Mouse (Mus musculus) lung, embryonic 16.5 days (tissue): ENCODE measurements around the gene Raet1e. TPM values are rescaled to one million over a fixed set of nuclear protein-coding genes. Genes with fewer than 3 reads are reported as not detected.
"Not testable (repeated sequence)": the region's sequence is repeated elsewhere in the genome, so short reads cannot be mapped to it uniquely, and the experiment has no call there.

Source experiments
- ATAC-seq: fragments of 200-750 bp; cut with Nextera tagmentation; 2 replicates; pipeline ENCODE4 v1.8.0; 2017; ENCODE audit warnings: low read depth, mild to moderate bottlenecking, moderate library complexity
- H3K27ac ChIP-seq: fragments of 300-500 bp; sonication (generic); 2 replicates; pipeline ENCODE4 v1.5.1; 2014; ENCODE audit warnings: mild to moderate bottlenecking, control low read depth, low read length
- H3K27me3 ChIP-seq: fragments of 300-500 bp; sonication (generic); 2 replicates; pipeline ENCODE4 v1.6.1; 2014; ENCODE audit warnings: low read depth, low read length, mixed read lengths; ENCODE audit not compliant: control insufficient read depth, insufficient read depth
- H3K36me3 ChIP-seq: fragments of 300-500 bp; sonication (generic); 2 replicates; pipeline ENCODE4 v1.6.1; 2014; ENCODE audit warnings: low read length; ENCODE audit not compliant: control insufficient read depth, insufficient read depth
- H3K4me1 ChIP-seq: fragments of 300-500 bp; sonication (generic); replicated peaks from 2 replicates; pipeline ENCODE4 v1.6.1; 2014; ENCODE audit warnings: low read length, mixed read lengths; ENCODE audit not compliant: control insufficient read depth, insufficient read depth
- H3K4me2 ChIP-seq: fragments of 300-500 bp; sonication (generic); 2 replicates; pipeline ENCODE4 v1.6.1; 2014; ENCODE audit warnings: low read depth, low read length, control low read depth
- H3K4me3 ChIP-seq: fragments of 300-500 bp; sonication (generic); 2 replicates; pipeline ENCODE4 v1.5.1; 2014; ENCODE audit warnings: mild to moderate bottlenecking, low read length, control low read depth
- H3K9ac ChIP-seq: fragments of 300-500 bp; sonication (generic); 2 replicates; pipeline ENCODE4 v1.6.1; 2014; ENCODE audit warnings: low read length, control low read depth
- H3K9me3 ChIP-seq: fragments of 300-500 bp; sonication (generic); 2 replicates; pipeline ENCODE4 v1.6.1; 2016; ENCODE audit warnings: low read length; ENCODE audit not compliant: control insufficient read depth
- WGBS: fragments of 180-500 bp; shearing (Covaris S2); extraction: QIAGEN DNeasy Blood & Tissue Kit; methylation state at CpG from one replicate; pipeline ENCODE4 v1.1.7; 2014; 5-methylcytosine and 5-hydroxymethylcytosine counted together
- polyA plus RNA-seq: library from polyadenylated mRNA; unstranded; fragments of >200 nt; fragmentation: Nextera tagmentation; extraction: Ambion mirVana; gene quantifications from 2 replicates; pipeline ENCODE4 v1.2.1, GENCODE M21; 2015

The Raet1e gene
- polyA plus RNA-seq, 1 experiment from 2014 or later = 10.8 TPM

DNA sequence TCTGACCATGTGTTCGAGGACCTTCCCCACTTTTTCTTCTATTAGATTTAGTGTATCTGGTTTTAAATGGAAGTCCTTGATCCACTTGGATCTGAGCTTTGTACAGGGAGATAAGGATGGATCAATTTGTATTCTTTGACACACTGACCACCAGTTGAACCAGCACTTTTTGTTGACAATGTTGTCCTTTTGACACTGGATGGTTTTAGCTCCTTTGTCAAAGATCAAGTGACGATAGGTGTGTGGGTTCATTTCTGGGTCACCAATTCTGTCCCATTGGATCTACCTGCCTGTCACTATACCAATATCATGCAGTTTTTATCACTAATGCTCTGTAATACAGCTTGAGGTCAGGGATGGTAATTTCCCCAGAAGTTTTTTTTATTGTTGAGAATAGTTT is 18.1 kb downstream of the Raet1e start:
- not testable (repeated sequence) for ATAC-seq

DNA sequence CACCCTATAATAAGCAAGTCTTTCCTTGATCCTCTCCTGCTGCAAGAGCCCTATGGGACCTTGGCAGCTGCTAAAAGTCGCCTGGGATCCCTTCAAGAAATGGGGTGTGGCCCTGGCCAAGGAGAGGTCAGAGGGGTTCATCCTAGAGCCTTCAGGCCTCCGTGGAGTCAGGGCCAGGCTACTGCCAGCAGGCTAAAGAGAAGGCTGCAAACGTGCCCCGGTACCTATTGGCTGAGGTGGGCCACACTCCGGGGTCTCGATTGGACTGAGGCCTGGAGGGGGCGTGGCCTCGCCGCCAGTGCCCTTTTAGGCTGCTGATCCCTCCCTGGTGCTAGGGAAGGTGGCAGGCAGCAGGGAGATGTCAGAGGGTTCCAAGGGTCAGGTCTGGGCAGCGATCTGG is 32.7 kb downstream of the Raet1e start:
- not testable (repeated sequence) for H3K36me3 ChIP-seq, H3K4me1 ChIP-seq, H3K4me3 ChIP-seq, H3K27ac ChIP-seq, H3K27me3 ChIP-seq, H3K9ac ChIP-seq, H3K9me3 ChIP-seq, ATAC-seq, H3K4me2 ChIP-seq
- WGBS = 3% methylated on average over 8 of the region's 10 CpGs

More for the DNA sequence above, 18.1 kb downstream of the Raet1e start:
- 69% methylated on average over 2 of the region's 2 CpGs for WGBS
- not testable (repeated sequence) for H3K4me1 ChIP-seq, H3K27me3 ChIP-seq, H3K4me3 ChIP-seq, H3K9ac ChIP-seq, H3K27ac ChIP-seq, H3K4me2 ChIP-seq, H3K36me3 ChIP-seq, H3K9me3 ChIP-seq

DNA sequence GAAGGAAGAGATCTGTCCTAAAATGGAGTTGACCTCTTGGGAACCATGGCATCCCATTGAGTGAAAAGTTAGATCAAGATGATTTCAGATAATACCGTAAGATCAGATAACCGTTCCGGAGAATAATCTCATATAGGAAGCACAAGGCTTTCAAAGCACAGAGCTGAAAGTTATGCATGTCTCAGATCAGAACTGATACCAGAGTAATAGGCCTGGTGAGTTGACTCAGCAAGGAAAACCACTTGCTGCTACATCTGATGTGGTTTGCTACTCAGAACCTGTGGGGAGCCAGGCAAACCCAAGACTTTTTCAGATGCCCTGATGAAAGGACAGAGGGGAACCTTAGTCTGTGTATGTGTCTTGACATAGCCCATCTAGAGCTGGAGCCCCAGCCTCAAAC is 43.0 kb downstream of the Raet1e start:
- not testable (repeated sequence) for H3K4me1 ChIP-seq, H3K27ac ChIP-seq, H3K4me3 ChIP-seq, H3K27me3 ChIP-seq, ATAC-seq, H3K36me3 ChIP-seq, H3K9me3 ChIP-seq, H3K9ac ChIP-seq, H3K4me2 ChIP-seq
- no CpG with 5 or more reads among the region's 3 CpGs for WGBS

DNA sequence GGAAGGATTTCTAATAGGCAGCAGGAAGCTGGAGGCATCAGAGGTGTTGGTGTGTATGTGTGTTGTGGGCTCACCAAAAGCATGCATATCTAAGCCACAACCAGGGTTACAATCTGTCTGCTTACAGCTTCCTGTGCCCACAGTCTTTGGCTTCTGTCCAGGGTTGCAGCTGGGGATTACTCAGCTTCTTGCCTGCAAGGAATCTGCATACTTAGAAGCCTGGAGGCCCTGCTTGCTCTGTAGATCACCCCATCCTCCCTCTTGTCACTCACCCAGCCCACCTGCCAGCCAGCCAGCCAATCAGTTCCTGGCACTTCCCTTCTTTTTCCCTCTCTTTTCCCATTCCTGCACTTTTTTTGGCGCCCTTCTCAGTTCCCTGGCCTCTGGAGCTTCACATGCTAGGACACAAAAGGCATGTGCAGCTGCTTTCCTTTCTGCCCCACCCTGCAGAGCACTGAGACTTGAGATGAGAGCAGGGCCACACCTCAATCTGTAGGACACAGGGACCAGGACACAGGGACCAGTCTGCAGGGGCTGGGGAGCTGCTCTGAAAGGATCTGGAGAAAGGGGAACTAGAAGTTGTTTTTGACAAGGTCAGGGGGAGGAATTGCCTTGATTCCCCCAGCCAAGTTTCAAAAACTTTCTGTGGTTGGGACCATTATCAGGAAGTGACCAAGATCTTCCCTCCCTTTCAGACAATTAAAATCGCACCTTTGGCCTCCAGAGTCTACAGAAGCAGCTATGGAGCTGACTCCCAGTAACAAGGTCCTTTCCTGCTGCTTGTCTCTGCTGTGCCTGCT is 44.6 kb downstream of the Raet1e start:
- not testable (repeated sequence) for H3K4me3 ChIP-seq, H3K9ac ChIP-seq, H3K36me3 ChIP-seq, H3K27ac ChIP-seq, H3K9me3 ChIP-seq, H3K4me1 ChIP-seq, H3K27me3 ChIP-seq, H3K4me2 ChIP-seq
- WGBS = no CpG with 5 or more reads among the region's 2 CpGs
- ATAC-seq = peak; percentile 76

DNA sequence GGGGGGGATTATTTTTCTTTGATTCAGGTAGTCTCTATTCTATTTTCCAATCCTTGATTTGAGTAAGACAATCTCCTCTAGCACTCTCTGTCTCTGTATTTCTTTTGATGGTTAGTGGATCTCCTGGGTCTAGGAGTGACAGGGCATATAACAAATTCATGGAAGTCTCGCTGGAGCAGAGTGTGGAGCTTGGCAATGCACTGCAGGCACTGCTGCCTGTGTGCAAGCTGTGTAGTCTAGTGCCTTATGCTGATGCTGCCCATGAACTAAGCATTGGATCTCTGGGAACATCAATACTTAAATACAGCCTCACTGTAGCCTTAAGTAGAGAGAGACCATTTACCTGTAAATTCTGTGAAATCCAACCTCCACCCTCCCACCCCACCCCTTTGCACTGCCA is 48.1 kb downstream of the Raet1e start:
- WGBS = 41% methylated on average over 1 of the region's 1 CpGs
- not testable (repeated sequence) for H3K4me2 ChIP-seq, H3K9me3 ChIP-seq, H3K27ac ChIP-seq, ATAC-seq, H3K36me3 ChIP-seq, H3K27me3 ChIP-seq, H3K9ac ChIP-seq, H3K4me3 ChIP-seq, H3K4me1 ChIP-seq

DNA sequence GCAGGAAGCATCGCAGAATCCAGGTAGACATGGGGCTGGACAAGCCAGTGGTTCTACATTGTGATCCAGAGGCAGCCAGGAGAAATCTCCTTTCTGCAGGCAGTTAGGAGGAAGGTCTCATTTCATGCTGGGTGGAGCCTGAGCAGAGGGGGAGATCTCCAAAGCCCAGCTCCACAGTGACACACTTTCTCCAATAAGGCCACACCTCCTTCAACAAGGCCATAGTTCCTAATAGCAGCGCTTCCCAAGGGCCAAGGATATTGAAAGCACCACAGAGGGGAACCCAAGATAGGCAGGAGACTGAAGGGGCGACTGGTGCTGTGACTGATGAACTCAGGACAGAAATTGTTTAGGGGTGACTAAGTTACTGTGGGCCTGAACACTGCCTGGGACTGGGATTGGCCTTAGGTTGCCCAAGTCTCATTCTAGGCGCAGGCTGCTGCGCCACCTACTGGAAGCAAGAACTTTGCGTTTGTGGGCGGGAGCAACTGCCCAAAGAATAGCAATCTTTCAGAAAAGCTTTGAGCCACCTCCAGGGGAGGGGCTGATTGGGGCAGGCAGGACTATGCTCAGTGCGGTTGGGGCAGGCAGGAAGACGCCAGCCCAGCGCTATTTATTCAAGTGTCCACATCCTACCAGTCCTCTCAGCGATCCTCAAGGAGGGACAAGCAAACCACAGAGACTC is 53.8 kb downstream of the Raet1e start:
- H3K36me3 ChIP-seq, H3K4me3 ChIP-seq, H3K9ac ChIP-seq, H3K27ac ChIP-seq, H3K27me3 ChIP-seq, H3K9me3 ChIP-seq, H3K4me2 ChIP-seq, H3K4me1 ChIP-seq: not testable (repeated sequence)
- 3% methylated on average over 8 of the region's 11 CpGs for WGBS
- ATAC-seq = peak; percentile 92

DNA sequence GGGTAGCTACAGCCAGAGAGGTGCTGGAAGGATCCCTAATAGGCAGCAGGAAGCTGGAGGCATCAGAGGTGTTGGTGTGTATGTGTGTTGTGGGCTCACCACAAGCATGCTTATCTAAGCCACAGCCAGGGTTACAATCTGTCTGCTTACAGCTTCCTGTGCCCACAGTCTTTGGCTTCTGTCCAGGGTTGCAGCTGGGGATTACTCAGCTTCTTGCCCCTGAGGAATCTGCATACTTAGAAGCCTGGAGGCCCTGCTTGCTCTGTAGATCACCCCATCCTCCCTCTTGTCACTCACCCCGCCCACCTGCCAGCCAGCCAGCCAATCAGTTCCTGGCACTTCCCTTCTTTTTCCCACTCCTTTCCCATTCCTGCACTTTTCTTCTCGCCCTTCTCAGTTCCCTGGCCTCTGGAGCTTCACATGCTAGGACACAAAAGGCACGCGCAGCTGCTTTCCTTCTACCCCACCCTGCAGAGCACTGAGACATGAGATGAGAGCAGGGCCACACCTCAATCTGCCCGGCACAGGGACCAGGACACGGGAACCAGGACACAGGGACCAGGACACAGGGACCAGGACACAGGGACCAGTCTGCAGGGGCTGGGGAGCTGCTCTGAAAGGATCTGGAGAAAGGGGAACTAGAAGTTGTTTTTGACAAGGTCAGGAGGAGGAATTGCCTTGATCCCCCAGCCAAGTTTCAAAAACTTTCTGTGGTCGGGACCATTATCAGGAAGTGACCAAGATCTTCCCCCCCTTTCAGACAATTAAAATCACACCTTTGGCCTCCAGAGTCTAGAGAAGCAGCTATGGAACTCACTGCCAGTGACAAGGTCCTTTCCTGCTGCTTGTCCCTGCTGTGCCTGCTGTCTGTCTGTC is 65.3 kb downstream of the Raet1e start:
- not testable (repeated sequence) for H3K27me3 ChIP-seq, H3K36me3 ChIP-seq, H3K9ac ChIP-seq, H3K4me2 ChIP-seq, H3K9me3 ChIP-seq, H3K4me1 ChIP-seq, H3K27ac ChIP-seq, H3K4me3 ChIP-seq
- WGBS = no CpG with 5 or more reads among the region's 7 CpGs
- ATAC-seq = peak; percentile 90

DNA sequence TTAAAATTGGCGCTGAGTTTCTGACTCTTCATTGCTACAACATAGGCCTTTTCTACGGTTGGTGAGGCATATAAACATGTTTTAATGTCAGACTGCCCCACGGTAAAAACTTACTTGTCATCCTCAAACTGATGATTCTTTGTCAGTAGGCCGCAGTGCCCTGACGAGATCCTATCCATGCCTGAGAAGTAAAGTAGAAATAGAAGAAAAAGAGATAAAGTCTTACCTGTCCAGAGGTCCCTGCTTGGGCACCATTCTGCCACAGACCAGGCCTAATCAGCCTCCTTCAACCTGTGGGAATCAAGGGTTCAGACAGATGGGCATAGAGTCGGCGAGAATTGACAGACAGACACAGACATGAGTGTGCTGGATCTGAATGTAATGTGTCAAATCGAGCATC is 106.7 kb downstream of the Raet1e start:
- Histone ChIP-seq H3K4me1 (no peaks in the 10 kb centered on the region), H3K27ac (no peak overlapping the region), H3K36me3 (no peaks in the 10 kb centered on the region), H3K9me3 (peaks cover 5% of the 10 kb centered on the region; the same call in 1 of the 2 replicates), H3K4me2 (no peak overlapping the region), H3K27me3 (no peaks in the 10 kb centered on the region), H3K9ac (no peak overlapping the region), H3K4me3 (no peak overlapping the region)
- WGBS = 89% methylated on average over 8 of the region's 8 CpGs
- ATAC-seq = no peak
